In genomic region chr2:49594886-49595285, GRCm38 (mm10) we compare ENCODE assay signal across 26 mouse cellular contexts. TPM values are rescaled to one million over a fixed set of nuclear protein-coding genes. Genes with fewer than 3 reads are reported as not detected.
DNase-seq lines count a peak whose midpoint lies in the region; ATAC-seq and TF ChIP-seq lines count a peak whose summit lies in the region.
"Had no signal": no experiment of that assay in that cellular context is flagged by ENCODE, and none has a peak within 500 bp of the region (broad histone marks: within the 10 kb centered on the region; RNA-seq: fewer than 3 reads in every experiment).

No protein-coding gene starts in this region.

- no peaks in the 10 kb centered on the region for H3K36me3 ChIP-seq in lung, postnatal 0 days (ENCODE audit: insufficient read depth, low read length)
- H3K36me3 ChIP-seq in midbrain, embryonic 15.5 days (replicated peaks): no peaks in the 10 kb centered on the region
- H3K36me3 ChIP-seq: embryonic facial prominence, embryonic 13.5 days; forebrain, embryonic 12.5 days; heart, embryonic 10.5 days; liver, embryonic 13.5 days; lung, embryonic 15.5 days had no signal

- TF ChIP-seq CTCF in lung, postnatal 0 days (IDR thresholded peaks at IDR 0.05): no peak
- TF ChIP-seq CTCF in cerebellum, adult 2 months (IDR thresholded peaks at IDR 0.05; ENCODE audit: borderline replicate concordance, insufficient read depth, low read depth, low read length): no peak

- peak; percentile 7 to 24 for DNase-seq in lung, adult 18-20 months
- DNase-seq in lung, postnatal 0 days (ENCODE audit: low spot score): no peak
- DNase-seq in brain, adult 2 months (ENCODE audit: low read depth, low spot score): peak; percentile 89
- peak; percentile 76 to 88 for DNase-seq in cerebellum, adult 2 months
- DNase-seq in cerebellum, postnatal 25 days: peak; percentile 77 to 84
- no peak for DNase-seq in kidney, adult 8-10 months
- DNase-seq in adrenal gland, postnatal 10 days: no peak
- DNase-seq: adrenal gland, adult 2 months; gastrocnemius, postnatal 36 days; heart, postnatal 4 days; kidney, adult 18-20 months; liver, embryonic 13.5 days; right cerebral cortex, postnatal 14 days; thymus, postnatal 14 days had no signal

- no peak overlapping the region for H3K4me3 ChIP-seq in lung, postnatal 0 days (ENCODE audit: low read depth, low read length)
- no peak overlapping the region for H3K4me3 ChIP-seq in cerebellum, adult 2 months (replicated peaks; ENCODE audit: insufficient read depth, low read depth, low read length)
- H3K4me3 ChIP-seq in midbrain, embryonic 15.5 days: no peak overlapping the region
- H3K4me3 ChIP-seq: embryonic facial prominence, embryonic 13.5 days; erythroblast, embryonic 14.5 days; forebrain, embryonic 12.5 days; heart, embryonic 10.5 days; liver, embryonic 13.5 days; lung, embryonic 15.5 days had no signal

- no peaks in the 10 kb centered on the region for H3K9me3 ChIP-seq in lung, postnatal 0 days (ENCODE audit: low read length)
- no peaks in the 10 kb centered on the region for H3K9me3 ChIP-seq in midbrain, embryonic 15.5 days
- H3K9me3 ChIP-seq: embryonic facial prominence, embryonic 13.5 days; forebrain, embryonic 12.5 days; heart, embryonic 10.5 days; liver, embryonic 13.5 days; lung, embryonic 15.5 days had no signal

- H3K4me2 ChIP-seq in lung, postnatal 0 days (replicated peaks; ENCODE audit: low read depth, low read length): no peak overlapping the region
- no peak overlapping the region for H3K4me2 ChIP-seq in midbrain, embryonic 15.5 days
- H3K4me2 ChIP-seq: embryonic facial prominence, embryonic 13.5 days; forebrain, embryonic 12.5 days; hindbrain, embryonic 14.5 days; liver, embryonic 13.5 days; lung, embryonic 15.5 days; midbrain, embryonic 11.5 days had no signal

- 83% methylated on average over 7 of the region's 7 CpGs for WGBS in lung, postnatal 0 days
- 15% methylated on average over 7 of the region's 7 CpGs for WGBS in cerebellum, adult 2 months
- 90% methylated on average over 7 of the region's 7 CpGs for WGBS in midbrain, embryonic 15.5 days

- no peaks in the 10 kb centered on the region for H3K27me3 ChIP-seq in lung, postnatal 0 days (replicated peaks; ENCODE audit: insufficient read depth, low read length)
- H3K27me3 ChIP-seq in cerebellum, adult 2 months (ENCODE audit: control insufficient read depth, insufficient read depth, low read length): no peaks in the 10 kb centered on the region
- H3K27me3 ChIP-seq in midbrain, embryonic 15.5 days (replicated peaks): no peaks in the 10 kb centered on the region
- H3K27me3 ChIP-seq: embryonic facial prominence, embryonic 13.5 days; forebrain, embryonic 12.5 days; liver, embryonic 13.5 days; lung, embryonic 15.5 days; Patski had no signal

- no peak overlapping the region for H3K9ac ChIP-seq in lung, postnatal 0 days (replicated peaks; ENCODE audit: low read depth)
- no peak overlapping the region for H3K9ac ChIP-seq in midbrain, embryonic 15.5 days
- H3K9ac ChIP-seq: embryonic facial prominence, embryonic 13.5 days; forebrain, embryonic 12.5 days; hindbrain, embryonic 14.5 days; liver, embryonic 13.5 days; lung, embryonic 15.5 days had no signal

- ATAC-seq in lung, postnatal 0 days: no peak
- ATAC-seq in midbrain, embryonic 15.5 days (replicated peaks): no peak
- ATAC-seq: inflammation-experienced regulatory T-cells, adult 6 months; Patski had no signal

- no peak for TF ChIP-seq EP300 in lung, postnatal 0 days (IDR thresholded peaks at IDR 0.05)

- no peak overlapping the region for H3K27ac ChIP-seq in lung, postnatal 0 days (ENCODE audit: low read length)
- peak overlapping the region; percentile 34 for H3K27ac ChIP-seq in cerebellum, adult 2 months (ENCODE audit: insufficient read depth, low read length)
- no peak overlapping the region for H3K27ac ChIP-seq in midbrain, embryonic 15.5 days
- H3K27ac ChIP-seq: embryonic facial prominence, embryonic 13.5 days; forebrain, embryonic 12.5 days; heart, embryonic 10.5 days; hindbrain, embryonic 14.5 days; kidney, postnatal 0 days; liver, embryonic 13.5 days; lung, embryonic 15.5 days had no signal

- H3K4me1 ChIP-seq in lung, postnatal 0 days (ENCODE audit: insufficient read depth, low read depth, low read length): no peaks in the 10 kb centered on the region
- H3K4me1 ChIP-seq in cerebellum, adult 2 months (ENCODE audit: control insufficient read depth, insufficient read depth, low read length): peaks cover 32% of the 10 kb centered on the region
- H3K4me1 ChIP-seq in midbrain, embryonic 15.5 days: no peaks in the 10 kb centered on the region
- H3K4me1 ChIP-seq: heart, embryonic 10.5 days; liver, embryonic 13.5 days; lung, embryonic 15.5 days had no signal

- TF ChIP-seq POLR2A in cerebellum, adult 2 months (IDR thresholded peaks at IDR 0.05; ENCODE audit: borderline replicate concordance, insufficient read depth, low read length): no peak

RNA-seq across cellular contexts. Expression of gene Kif5c, which starts 24.2 kb away (rescaled TPM):
- 0.17 and 0.20 TPM in 2 replicates for polyA plus RNA-seq in lung, postnatal 0 days (2015; fragmentation: Nextera tagmentation; extraction: Ambion mirVana)
- polyA plus RNA-seq in cerebellum, adult 2 months (2012; rRNA removed): 257 and 291 TPM in 2 replicates
- total RNA-seq in adrenal gland, postnatal 10 days (2021): 10 to 100 TPM in 1 of 2 experiments, 1 to 10 TPM in 1; 8.2 to 14.3 TPM
- 205 and 215 TPM in 2 replicates for polyA plus RNA-seq in midbrain, embryonic 15.5 days (2015; fragmentation: Nextera tagmentation; extraction: Ambion mirVana)
- total RNA-seq: megakaryocyte progenitor cell, adult 5-6 weeks had no signal
- polyA plus RNA-seq: erythroblast, embryonic 14.5 days had no signal

Comparison
In these comparisons a context has a peak if more than half of its experiments do, and no peak if none do; other contexts are left out.
1. DNase-seq: peak in lung, adult 18-20 months (2 of 2), brain, adult 2 months (single experiment), cerebellum, adult 2 months (2 of 2) and cerebellum, postnatal 25 days (2 of 2); none in lung, postnatal 0 days (single experiment), kidney, adult 8-10 months (0 of 2) and adrenal gland, postnatal 10 days (single experiment).
2. RNA of gene Kif5c, which starts 24.2 kb away (polyA plus RNA-seq): 257 to 291 TPM in cerebellum, adult 2 months and 205 to 215 TPM in midbrain, embryonic 15.5 days; 0.17 to 0.20 TPM in lung, postnatal 0 days; every median in the first group is over 100 times any median in the second.